Mouse (Mus musculus) olfactory bulb, adult 2 months (tissue): ENCODE measurements at regions not wholly inside any gene's neighbourhood (a gene's known extent, or its start where the extent isn't known, plus 50 kb on each side); places are given as distances from the start of the nearest gene placed in this dataset.

Source experiments
- H3K27ac ChIP-seq: fragments of 200-500 bp; 2 replicates; pipeline ENCODE4 v1.5.1; 2012; ENCODE audit warnings: low read depth, low read length; ENCODE audit not compliant: insufficient read depth
- H3K4me1 ChIP-seq: fragments of 200-500 bp; 2 replicates; pipeline ENCODE4 v1.6.1; 2012; ENCODE audit warnings: low read length; ENCODE audit not compliant: control insufficient read depth, insufficient read depth
- H3K4me3 ChIP-seq: fragments of 200-500 bp; 2 replicates; pipeline ENCODE4 v1.5.1; 2012; ENCODE audit warnings: mild to moderate bottlenecking, low read depth, low read length, moderate library complexity; ENCODE audit not compliant: insufficient read depth
- CTCF ChIP-seq: fragments of 200-500 bp; IDR thresholded peaks from 2 replicates; pipeline ENCODE4 v1.5.1; 2012; ENCODE audit warnings: low read depth, mild to moderate bottlenecking, low read length, moderate library complexity; ENCODE audit not compliant: insufficient read depth
- POLR2A ChIP-seq: fragments of 200-500 bp; IDR thresholded peaks from 2 replicates; pipeline ENCODE4 v1.6.1; 2012; ENCODE audit warnings: mild to moderate bottlenecking, low read depth, low read length, moderate library complexity; ENCODE audit not compliant: insufficient read depth
- WGBS: fragments of 180-500 bp; shearing (Covaris S2); methylation state at CpG from one replicate; pipeline ENCODE4 v1.1.7; 2018; 5-methylcytosine and 5-hydroxymethylcytosine counted together

DNA sequence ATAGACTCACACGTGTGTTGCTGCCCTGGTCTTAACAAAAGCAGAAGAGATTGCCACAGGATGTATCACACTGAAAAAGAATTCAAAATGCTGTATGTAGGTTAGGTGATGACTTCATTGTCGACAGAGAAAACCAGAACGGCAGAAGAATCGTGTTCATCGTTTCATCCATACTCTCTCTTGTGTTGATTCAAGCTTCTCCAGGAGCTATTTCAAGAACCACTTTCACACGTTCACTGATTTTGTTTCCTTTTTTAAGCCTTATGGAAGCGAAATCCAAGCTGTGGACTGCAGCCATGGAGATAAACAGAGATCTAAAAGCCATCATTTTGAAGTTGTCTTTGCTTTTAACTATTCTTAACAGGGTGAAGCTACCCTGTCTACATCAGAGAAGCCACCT lies 63.2 kb upstream of the Tmc3 start:
- TF ChIP-seq CTCF: no peak
- no peak for TF ChIP-seq POLR2A
- 79% methylated on average over 7 of the region's 7 CpGs for WGBS
- H3K4me1 ChIP-seq: no peaks in the 10 kb centered on the region

More for the DNA sequence above, 63.2 kb upstream of the Tmc3 start:
- Histone ChIP-seq H3K27ac (no peak overlapping the region), H3K4me3 (no peak overlapping the region)
